Mouse (Mus musculus) heart, embryonic 16.5 days (tissue): ENCODE results near the gene Sparc. TPM values are rescaled to one million over a fixed set of nuclear protein-coding genes. Genes with fewer than 3 reads are reported as not detected.

Source experiments
- ATAC-seq: fragments of 200-750 bp; cut with Nextera tagmentation; replicated peaks from 2 replicates; pipeline ENCODE4 v1.8.0; 2017; ENCODE audit warnings: moderate number of reproducible peaks; ENCODE audit not compliant: insufficient read depth, low FRiP score; ENCODE audit errors: extremely low read depth
- H3K27ac ChIP-seq: fragments of 300-500 bp; sonication (generic); 2 replicates; pipeline ENCODE4 v1.5.1; 2014; ENCODE audit warnings: mild to moderate bottlenecking, low read length, control low read depth, moderate library complexity
- H3K27me3 ChIP-seq: fragments of 300-500 bp; sonication (generic); 2 replicates; pipeline ENCODE4 v1.6.1; 2014; ENCODE audit warnings: low read length, mixed read lengths; ENCODE audit not compliant: control insufficient read depth, insufficient read depth
- H3K36me3 ChIP-seq: fragments of 300-500 bp; sonication (generic); 2 replicates; pipeline ENCODE4 v1.6.1; 2014; ENCODE audit not compliant: control insufficient read depth, insufficient read depth
- H3K4me1 ChIP-seq: fragments of 300-500 bp; sonication (generic); 2 replicates; pipeline ENCODE4 v1.6.1; 2014; ENCODE audit warnings: low read length, mixed read lengths; ENCODE audit not compliant: control insufficient read depth, insufficient read depth
- H3K4me2 ChIP-seq: fragments of 300-500 bp; sonication (generic); 2 replicates; pipeline ENCODE4 v1.6.1; 2014; ENCODE audit warnings: low read depth, mild to moderate bottlenecking, control low read depth, low read length
- H3K4me3 ChIP-seq: fragments of 300-500 bp; sonication (generic); 2 replicates; pipeline ENCODE4 v1.5.1; 2014; ENCODE audit warnings: mild to moderate bottlenecking, control low read depth, low read length
- H3K9ac ChIP-seq: fragments of 300-500 bp; sonication (generic); 2 replicates; pipeline ENCODE4 v1.6.1; 2014; ENCODE audit warnings: low read length, control low read depth
- H3K9me3 ChIP-seq: fragments of 300-500 bp; sonication (generic); replicated peaks from 2 replicates; pipeline ENCODE4 v1.6.1; 2016; ENCODE audit warnings: low read length; ENCODE audit not compliant: control insufficient read depth
- WGBS: fragments of 180-500 bp; shearing (Covaris S2); extraction: QIAGEN DNeasy Blood & Tissue Kit; methylation state at CpG from one replicate; pipeline ENCODE4 v1.1.7; 2014; 5-methylcytosine and 5-hydroxymethylcytosine counted together
- polyA plus RNA-seq: library from polyadenylated mRNA; unstranded; fragments of >200 nt; fragmentation: Nextera tagmentation; extraction: Ambion mirVana; gene quantifications from 2 replicates; pipeline ENCODE4 v1.2.1, GENCODE M21; 2015

The Sparc gene
- polyA plus RNA-seq, 1 experiment from 2014 or later = 1,876 TPM

GRCm38 (mm10) chr11:55372001-55372400, 51.0 kb downstream of the Sparc start:
- no peak for ATAC-seq
- no peak overlapping the region for H3K9ac ChIP-seq
- no peak overlapping the region for H3K27ac ChIP-seq
- H3K36me3 ChIP-seq = no peaks in the 10 kb centered on the region
- no peak overlapping the region for H3K4me2 ChIP-seq
- peaks cover 2% of the 10 kb centered on the region; the same call in 1 of the 2 replicates for H3K27me3 ChIP-seq
- no peak overlapping the region for H3K4me3 ChIP-seq
- 55% methylated on average over 6 of the region's 6 CpGs for WGBS
- H3K4me1 ChIP-seq = peaks cover 4% of the 10 kb centered on the region; the same call in 1 of the 2 replicates
- H3K9me3 ChIP-seq = no peaks in the 10 kb centered on the region; the same call in 1 of the 2 replicates

GRCm38 (mm10) chr11:55369093-55369471, 53.9 kb downstream of the Sparc start:
- no peaks in the 10 kb centered on the region for H3K36me3 ChIP-seq
- 28% methylated on average over 6 of the region's 6 CpGs for WGBS
- no peak overlapping the region for H3K4me3 ChIP-seq
- no peak overlapping the region for H3K4me2 ChIP-seq
- H3K4me1 ChIP-seq = peaks cover 7% of the 10 kb centered on the region; the same call in 1 of the 2 replicates
- H3K27ac ChIP-seq = peak overlapping the region; percentile 74
- no peaks in the 10 kb centered on the region; the same call in 1 of the 2 replicates for H3K9me3 ChIP-seq
- no peak overlapping the region; the same call in 1 of the 2 replicates for H3K9ac ChIP-seq
- H3K27me3 ChIP-seq = peaks cover 2% of the 10 kb centered on the region; the same call in 1 of the 2 replicates
- peak; percentile 38; the same call in 1 of the 2 replicates for ATAC-seq

- peaks cover 2% of the 10 kb centered on the region; the same call in 1 of the 2 replicates for H3K27me3 ChIP-seq
- no peaks in the 10 kb centered on the region for H3K9me3 ChIP-seq
- 67% methylated on average over 4 of the region's 4 CpGs for WGBS
- ATAC-seq = no peak
- no peak overlapping the region; the same call in 1 of the 2 replicates for H3K9ac ChIP-seq
- H3K36me3 ChIP-seq = no peaks in the 10 kb centered on the region
- H3K27ac ChIP-seq = peak overlapping the region; percentile 74
- H3K4me3 ChIP-seq = no peak overlapping the region
- no peak overlapping the region for H3K4me2 ChIP-seq
- peaks cover 7% of the 10 kb centered on the region; the same call in 1 of the 2 replicates for H3K4me1 ChIP-seq
Observed at GRCm38 (mm10) chr11:55368388-55369092, 54.4 kb downstream of the Sparc start.

GRCm38 (mm10) chr11:55367783-55368182, 55.2 kb downstream of the Sparc start:
- no peak for ATAC-seq
- peaks cover 7% of the 10 kb centered on the region; the same call in 1 of the 2 replicates for H3K4me1 ChIP-seq
- no peak overlapping the region for H3K4me2 ChIP-seq
- no peak overlapping the region for H3K9ac ChIP-seq
- WGBS = 80% methylated on average over 10 of the region's 10 CpGs
- H3K4me3 ChIP-seq = no peak overlapping the region
- no peak overlapping the region for H3K27ac ChIP-seq
- H3K9me3 ChIP-seq = no peaks in the 10 kb centered on the region
- no peaks in the 10 kb centered on the region; the same call in 1 of the 2 replicates for H3K27me3 ChIP-seq
- no peaks in the 10 kb centered on the region for H3K36me3 ChIP-seq

- Histone ChIP-seq H3K27me3 (no peaks in the 10 kb centered on the region; the same call in 1 of the 2 replicates), H3K9me3 (no peaks in the 10 kb centered on the region), H3K4me1 (peaks cover 7% of the 10 kb centered on the region; the same call in 1 of the 2 replicates), H3K9ac (no peak overlapping the region), H3K4me3 (no peak overlapping the region), H3K4me2 (no peak overlapping the region), H3K36me3 (no peaks in the 10 kb centered on the region), H3K27ac (no peak overlapping the region)
- no peak for ATAC-seq
- 81% methylated on average over 5 of the region's 5 CpGs for WGBS
Observed at GRCm38 (mm10) chr11:55365840-55366239, 57.1 kb downstream of the Sparc start.

GRCm38 (mm10) chr11:55365242-55365641, 57.7 kb downstream of the Sparc start:
- H3K9ac ChIP-seq = no peak overlapping the region
- 68% methylated on average over 4 of the region's 4 CpGs for WGBS
- no peak overlapping the region for H3K27ac ChIP-seq
- H3K36me3 ChIP-seq = no peaks in the 10 kb centered on the region
- H3K9me3 ChIP-seq = no peaks in the 10 kb centered on the region
- no peak overlapping the region for H3K4me2 ChIP-seq
- H3K4me1 ChIP-seq = peaks cover 7% of the 10 kb centered on the region; the same call in 1 of the 2 replicates
- H3K4me3 ChIP-seq = no peak overlapping the region
- no peaks in the 10 kb centered on the region for H3K27me3 ChIP-seq
- no peak for ATAC-seq

- Histone ChIP-seq H3K4me3 (no peak overlapping the region), H3K4me2 (no peak overlapping the region), H3K27ac (no peak overlapping the region), H3K9ac (no peak overlapping the region), H3K36me3 (no peaks in the 10 kb centered on the region), H3K9me3 (no peaks in the 10 kb centered on the region), H3K27me3 (no peaks in the 10 kb centered on the region), H3K4me1 (peaks cover 7% of the 10 kb centered on the region; the same call in 1 of the 2 replicates)
- no peak for ATAC-seq
- 80% methylated on average over 3 of the region's 3 CpGs for WGBS
Observed at GRCm38 (mm10) chr11:55364662-55365061, 58.3 kb downstream of the Sparc start.

- Histone ChIP-seq H3K27me3 (no peaks in the 10 kb centered on the region), H3K4me1 (peaks cover 6% of the 10 kb centered on the region), H3K27ac (no peak overlapping the region), H3K4me2 (peak overlapping the region; percentile 41), H3K9ac (no peak overlapping the region), H3K9me3 (no peaks in the 10 kb centered on the region), H3K36me3 (no peaks in the 10 kb centered on the region), H3K4me3 (peak overlapping the region; percentile 19; the same call in 1 of the 2 replicates)
- 41% methylated on average over 15 of the region's 15 CpGs for WGBS
- ATAC-seq = no peak; the same call in 1 of the 2 replicates
Observed at GRCm38 (mm10) chr11:55358094-55358783, 64.7 kb downstream of the Sparc start.

GRCm38 (mm10) chr11:55356846-55357245, 66.1 kb downstream of the Sparc start:
- H3K9ac ChIP-seq = no peak overlapping the region

More at GRCm38 (mm10) chr11:55356846-55357245, 66.1 kb downstream of the Sparc start:
- WGBS = 86% methylated on average over 2 of the region's 2 CpGs
- Histone ChIP-seq H3K4me2 (no peak overlapping the region), H3K9me3 (no peaks in the 10 kb centered on the region), H3K4me3 (no peak overlapping the region), H3K27me3 (no peaks in the 10 kb centered on the region), H3K36me3 (no peaks in the 10 kb centered on the region), H3K4me1 (peaks cover 6% of the 10 kb centered on the region), H3K27ac (no peak overlapping the region)
- no peak for ATAC-seq
